Mouse (Mus musculus): ENCODE measurements around the gene Aip. TPM values are rescaled to one million over a fixed set of nuclear protein-coding genes. Genes with fewer than 3 reads are reported as not detected.

Gene Aip
- total and polyA plus RNA-seq, 2 experiments from 2014 or later: 23.8 to 61.7 TPM

DNA sequence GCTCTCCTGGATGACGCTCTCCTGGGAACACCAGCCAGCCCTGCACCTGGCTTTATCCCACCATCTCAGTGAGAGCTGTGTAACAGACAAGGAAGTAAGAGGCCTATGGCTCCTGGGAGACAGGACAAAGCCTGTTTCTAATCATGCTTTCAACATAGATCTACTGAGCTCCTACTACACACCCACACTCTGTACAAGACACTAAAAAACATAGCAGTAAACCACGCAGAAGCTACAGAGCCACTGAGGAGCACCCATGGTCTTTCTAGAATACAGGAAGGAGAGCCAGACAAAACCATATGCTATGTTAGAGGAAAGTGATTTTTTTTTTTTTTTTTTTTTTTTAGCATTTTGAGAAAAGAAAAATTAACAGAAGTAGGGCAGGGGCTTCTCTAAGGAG lies 7.3 kb downstream of the Aip start:
- TF ChIP-seq CTCF (IDR thresholded peaks at IDR 0.05; ENCODE audit: low read depth): no peak
- no peak for TF ChIP-seq EP300 (IDR thresholded peaks at IDR 0.05; ENCODE audit: low read depth)
- H3K36me3 ChIP-seq (replicated peaks; ENCODE audit: control insufficient read depth, insufficient read depth, low read length): peaks cover 35% of the 10 kb centered on the region
- H3K27me3 ChIP-seq (ENCODE audit: control insufficient read depth, insufficient read depth, low read length): no peaks in the 10 kb centered on the region
- no peaks in the 10 kb centered on the region for H3K9me3 ChIP-seq (replicated peaks; ENCODE audit: control insufficient read depth, low read length)
- H3K4me2 ChIP-seq (ENCODE audit: low read depth, low read length): no peak overlapping the region
- WGBS: 92% methylated on average over 2 of the region's 2 CpGs
- ATAC-seq (ENCODE audit: insufficient read depth, low read depth) (no peak), DNase-seq (ENCODE audit: low spot score) (no peak)
- H3K4me3 ChIP-seq (ENCODE audit: low read depth, low read length): no peak overlapping the region
- H3K9ac ChIP-seq (replicated peaks; ENCODE audit: low read depth, low read length): no peak overlapping the region
- peaks cover 13% of the 10 kb centered on the region for H3K4me1 ChIP-seq (ENCODE audit: control insufficient read depth, insufficient read depth)
- H3K27ac ChIP-seq (ENCODE audit: low read depth): no peak overlapping the region

DNA sequence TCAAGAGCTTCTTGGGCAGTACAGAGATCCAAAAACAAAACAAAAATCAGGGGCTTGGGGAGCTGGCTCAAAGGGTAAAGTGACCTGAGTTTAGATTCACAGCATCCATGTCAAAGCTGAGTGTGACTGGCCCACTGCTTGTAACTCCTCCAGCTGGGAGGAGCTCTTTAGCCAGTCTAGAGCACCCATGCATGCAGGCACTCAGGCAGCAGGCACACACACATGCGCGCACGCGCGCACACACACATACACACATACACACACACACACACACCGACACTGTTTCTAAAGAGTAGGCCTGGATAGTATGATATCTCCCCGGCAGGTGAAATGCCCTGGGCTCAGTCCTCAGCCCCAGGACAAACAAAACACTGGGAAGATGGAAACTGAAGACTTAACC lies 8.7 kb downstream of the Aip start:
- Histone ChIP-seq H3K9me3 (replicated peaks; ENCODE audit: control insufficient read depth, low read length) (no peaks in the 10 kb centered on the region), H3K4me3 (ENCODE audit: low read depth, low read length) (no peak overlapping the region), H3K4me1 (ENCODE audit: control insufficient read depth, insufficient read depth) (peaks cover 19% of the 10 kb centered on the region), H3K4me2 (ENCODE audit: low read depth, low read length) (no peak overlapping the region), H3K27me3 (ENCODE audit: control insufficient read depth, insufficient read depth, low read length) (no peaks in the 10 kb centered on the region), H3K9ac (replicated peaks; ENCODE audit: low read depth, low read length) (no peak overlapping the region), H3K36me3 (replicated peaks; ENCODE audit: control insufficient read depth, insufficient read depth, low read length) (peaks cover 44% of the 10 kb centered on the region), H3K27ac (ENCODE audit: low read depth) (no peak overlapping the region)
- ATAC-seq (ENCODE audit: insufficient read depth, low read depth): no peak
- no peak for DNase-seq (ENCODE audit: low spot score)
- TF ChIP-seq EP300 (IDR thresholded peaks at IDR 0.05; ENCODE audit: low read depth): no peak
- WGBS: 97% methylated on average over 7 of the region's 7 CpGs

DNA sequence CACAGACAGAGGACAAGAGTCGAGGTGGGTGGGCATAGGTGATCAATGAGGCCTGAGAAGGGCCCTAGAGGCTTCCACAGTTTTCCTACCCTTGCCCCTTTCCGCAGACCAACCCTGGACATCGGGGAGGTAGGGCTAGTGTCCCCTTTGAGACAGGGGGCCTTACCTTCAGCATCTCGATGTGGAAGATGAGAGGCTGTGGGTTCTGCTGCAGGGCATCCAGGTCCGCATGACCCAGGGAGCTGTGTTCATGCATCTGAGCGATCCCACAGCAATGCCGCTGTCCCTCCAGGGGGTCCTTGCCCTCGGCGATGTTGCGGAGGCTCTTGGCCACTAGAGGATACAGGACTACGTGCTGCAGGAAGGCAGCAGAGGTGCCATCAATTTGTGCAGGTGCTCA lies 9.8 kb downstream of the Aip start:
- 88% methylated on average over 11 of the region's 11 CpGs for WGBS
- H3K9ac ChIP-seq (replicated peaks; ENCODE audit: low read depth, low read length): no peak overlapping the region

DNA sequence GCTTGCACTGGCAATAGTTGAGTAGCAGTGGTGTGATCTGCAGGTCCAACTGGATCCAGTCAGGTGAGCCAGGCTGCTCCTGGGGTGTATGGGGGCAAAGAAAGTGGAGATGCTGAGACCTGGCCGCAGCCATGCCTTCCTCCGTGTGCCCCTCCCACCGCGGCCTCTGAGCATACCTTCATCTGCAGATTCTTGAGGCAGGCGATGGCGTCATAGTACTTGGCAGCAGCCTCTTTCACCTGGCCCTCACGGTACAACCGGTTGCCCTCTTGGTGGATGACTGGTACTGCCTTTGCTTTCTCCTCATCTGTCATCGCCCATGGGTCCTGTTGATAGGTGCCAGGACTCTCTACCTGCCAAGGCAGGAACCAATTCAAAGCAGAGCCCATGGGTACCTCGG lies 10.5 kb downstream of the Aip start:
- WGBS: 88% methylated on average over 10 of the region's 10 CpGs
- no peak for TF ChIP-seq EP300 (IDR thresholded peaks at IDR 0.05; ENCODE audit: low read depth)
- TF ChIP-seq CTCF (IDR thresholded peaks at IDR 0.05; ENCODE audit: low read depth): no peak
- DNase-seq (ENCODE audit: low spot score): no peak
- Histone ChIP-seq H3K4me3 (ENCODE audit: low read depth, low read length) (no peak overlapping the region), H3K9ac (replicated peaks; ENCODE audit: low read depth, low read length) (no peak overlapping the region), H3K4me1 (ENCODE audit: control insufficient read depth, insufficient read depth) (peaks cover 11% of the 10 kb centered on the region), H3K27me3 (ENCODE audit: control insufficient read depth, insufficient read depth, low read length) (no peaks in the 10 kb centered on the region), H3K27ac (ENCODE audit: low read depth) (no peak overlapping the region), H3K9me3 (replicated peaks; ENCODE audit: control insufficient read depth, low read length) (no peaks in the 10 kb centered on the region), H3K36me3 (replicated peaks; ENCODE audit: control insufficient read depth, insufficient read depth, low read length) (peaks cover 53% of the 10 kb centered on the region), H3K4me2 (ENCODE audit: low read depth, low read length) (no peak overlapping the region)
- no peak for ATAC-seq (ENCODE audit: insufficient read depth, low read depth)

More for the DNA sequence above, 9.8 kb downstream of the Aip start:
- H3K27ac ChIP-seq (ENCODE audit: low read depth): no peak overlapping the region
- no peak for DNase-seq (ENCODE audit: low spot score)
- TF ChIP-seq EP300 (IDR thresholded peaks at IDR 0.05; ENCODE audit: low read depth): no peak
- ATAC-seq (ENCODE audit: insufficient read depth, low read depth): no peak
- peaks cover 53% of the 10 kb centered on the region for H3K36me3 ChIP-seq (replicated peaks; ENCODE audit: control insufficient read depth, insufficient read depth, low read length)
- peaks cover 16% of the 10 kb centered on the region for H3K4me1 ChIP-seq (ENCODE audit: control insufficient read depth, insufficient read depth)
- no peak overlapping the region for H3K4me2 ChIP-seq (ENCODE audit: low read depth, low read length)
- no peaks in the 10 kb centered on the region for H3K9me3 ChIP-seq (replicated peaks; ENCODE audit: control insufficient read depth, low read length)
- no peaks in the 10 kb centered on the region for H3K27me3 ChIP-seq (ENCODE audit: control insufficient read depth, insufficient read depth, low read length)
- H3K4me3 ChIP-seq (ENCODE audit: low read depth, low read length): no peak overlapping the region

- no peaks in the 10 kb centered on the region for H3K9me3 ChIP-seq (replicated peaks; ENCODE audit: control insufficient read depth, low read length)
- H3K4me1 ChIP-seq (ENCODE audit: control insufficient read depth, insufficient read depth): peaks cover 11% of the 10 kb centered on the region
- H3K27ac ChIP-seq (ENCODE audit: low read depth): no peak overlapping the region
- H3K4me2 ChIP-seq (ENCODE audit: low read depth, low read length): no peak overlapping the region
- no peak overlapping the region for H3K9ac ChIP-seq (replicated peaks; ENCODE audit: low read depth, low read length)
- H3K4me3 ChIP-seq (ENCODE audit: low read depth, low read length): no peak overlapping the region
- DNase-seq (ENCODE audit: low spot score): no peak
- no peak for ATAC-seq (ENCODE audit: insufficient read depth, low read depth)
- TF ChIP-seq EP300 (IDR thresholded peaks at IDR 0.05; ENCODE audit: low read depth): no peak
- TF ChIP-seq CTCF (IDR thresholded peaks at IDR 0.05; ENCODE audit: low read depth): no peak
- 86% methylated on average over 10 of the region's 10 CpGs for WGBS
- H3K27me3 ChIP-seq (ENCODE audit: control insufficient read depth, insufficient read depth, low read length): no peaks in the 10 kb centered on the region
- peaks cover 59% of the 10 kb centered on the region for H3K36me3 ChIP-seq (replicated peaks; ENCODE audit: control insufficient read depth, insufficient read depth, low read length)
Measured at GRCm38 (mm10) chr19:4114551-4114950, 11.1 kb downstream of the Aip start.

GRCm38 (mm10) chr19:4113806-4114230 lies 11.8 kb downstream of the Aip start:
- peak overlapping the region; percentile 58; the same call in 1 of the 2 replicates for H3K27ac ChIP-seq (ENCODE audit: low read depth)
- DNase-seq (ENCODE audit: low spot score) (no peak), ATAC-seq (ENCODE audit: insufficient read depth, low read depth) (peak; percentile 15; the same call in 1 of the 2 replicates)
- no peaks in the 10 kb centered on the region for H3K27me3 ChIP-seq (ENCODE audit: control insufficient read depth, insufficient read depth, low read length)
- no peak overlapping the region for H3K4me3 ChIP-seq (ENCODE audit: low read depth, low read length)
- H3K9ac ChIP-seq (replicated peaks; ENCODE audit: low read depth, low read length): no peak overlapping the region
- WGBS: 52% methylated on average over 5 of the region's 5 CpGs
- H3K4me1 ChIP-seq (ENCODE audit: control insufficient read depth, insufficient read depth): peaks cover 11% of the 10 kb centered on the region
- H3K36me3 ChIP-seq (replicated peaks; ENCODE audit: control insufficient read depth, insufficient read depth, low read length): peaks cover 62% of the 10 kb centered on the region
- TF ChIP-seq CTCF (IDR thresholded peaks at IDR 0.05; ENCODE audit: low read depth): no peak
- no peak for TF ChIP-seq EP300 (IDR thresholded peaks at IDR 0.05; ENCODE audit: low read depth)
- no peak overlapping the region; the same call in 1 of the 2 replicates for H3K4me2 ChIP-seq (ENCODE audit: low read depth, low read length)
- no peaks in the 10 kb centered on the region for H3K9me3 ChIP-seq (replicated peaks; ENCODE audit: control insufficient read depth, low read length)

Measured in heart, postnatal 0 days (tissue).